Mouse (Mus musculus): Measurements from ENCODE around the gene Mc1r.

The Mc1r gene

GRCm38 (mm10) chr8:123406786-123407185, at the start of gene Mc1r:
TSS of gene Mc1r (plus strand) at chr8:123407107.
- DNase-seq (ENCODE audit: low spot score): peak; percentile 79

GRCm38 (mm10) chr8:123361082-123361739, 45.7 kb upstream of the Mc1r start:
- peak; percentile 90 for DNase-seq (ENCODE audit: low spot score)

- DNase-seq (ENCODE audit: low spot score): peak; percentile 100
These were observed 33.3 kb upstream of the Mc1r start, which contains the start of gene Tcf25 for GRCm38 (mm10) chr8:123373403-123374238. TSS of gene Tcf25 (plus strand) at chr8:123373753.

GRCm38 (mm10) chr8:123374239-123374578, 32.7 kb upstream of the Mc1r start:
- DNase-seq (ENCODE audit: low spot score): peak; percentile 97

- DNase-seq (ENCODE audit: low spot score): no peak
These were observed 31.2 kb upstream of the Mc1r start for GRCm38 (mm10) chr8:123375701-123376100.

- no peak for DNase-seq (ENCODE audit: low spot score)
These were observed 30.8 kb upstream of the Mc1r start for GRCm38 (mm10) chr8:123376106-123376505.

GRCm38 (mm10) chr8:123381711-123382110, 25.2 kb upstream of the Mc1r start:
- no peak for DNase-seq (ENCODE audit: low spot score)

GRCm38 (mm10) chr8:123382516-123382915, 24.4 kb upstream of the Mc1r start:
- peak; percentile 88 for DNase-seq (ENCODE audit: low spot score)

GRCm38 (mm10) chr8:123384883-123385540, 21.9 kb upstream of the Mc1r start:
- DNase-seq (ENCODE audit: low spot score): peak; percentile 73

- DNase-seq (ENCODE audit: low spot score): no peak
These were observed 19.9 kb upstream of the Mc1r start for GRCm38 (mm10) chr8:123387041-123387440.

GRCm38 (mm10) chr8:123387801-123388200, 19.1 kb upstream of the Mc1r start:
- no peak for DNase-seq (ENCODE audit: low spot score)

GRCm38 (mm10) chr8:123389026-123389425, 17.9 kb upstream of the Mc1r start:
- DNase-seq (ENCODE audit: low spot score): no peak

- DNase-seq (ENCODE audit: low spot score): no peak
These were observed 8.6 kb upstream of the Mc1r start for GRCm38 (mm10) chr8:123398308-123398707.

- no peak for DNase-seq (ENCODE audit: low spot score)
These were observed 5.0 kb upstream of the Mc1r start for GRCm38 (mm10) chr8:123401936-123402335.

- DNase-seq (ENCODE audit: low spot score): no peak
These were observed 4.1 kb upstream of the Mc1r start for GRCm38 (mm10) chr8:123402730-123403326.

GRCm38 (mm10) chr8:123404521-123404920, 2.4 kb upstream of the Mc1r start:
- no peak for DNase-seq (ENCODE audit: low spot score)

- DNase-seq (ENCODE audit: low spot score): peak; percentile 73
These were observed 705 bp downstream of the Mc1r start for GRCm38 (mm10) chr8:123407612-123408011.

- peak; percentile 85 for DNase-seq (ENCODE audit: low spot score)
These were observed 2.0 kb downstream of the Mc1r start for GRCm38 (mm10) chr8:123408586-123409544.

GRCm38 (mm10) chr8:123410049-123410587, 3.2 kb downstream of the Mc1r start:
- peak; percentile 100 for DNase-seq (ENCODE audit: low spot score)

GRCm38 (mm10) chr8:123410788-123411187, 3.9 kb downstream of the Mc1r start:
- DNase-seq (ENCODE audit: low spot score): no peak

GRCm38 (mm10) chr8:123411246-123411645, 4.3 kb downstream of the Mc1r start, which contains the start of gene Tubb3:
TSS of gene Tubb3 (plus strand) at chr8:123411424.
- DNase-seq (ENCODE audit: low spot score): peak; percentile 99

Measured in MN1 (cell line).